Mouse (Mus musculus): ENCODE measurements around the gene Hoxa7.

GRCm38 (mm10) chr6:52251177-52251879, 29.7 kb upstream of the Hoxa7 start:
- no peak for TF ChIP-seq CTCF (IDR thresholded peaks at IDR 0.05; ENCODE audit: low read depth, low read length)
- no peak for TF ChIP-seq POLR2A (IDR thresholded peaks at IDR 0.05; ENCODE audit: borderline replicate concordance, low read depth, low read length)
